Comparison of ENCODE assay signal across 18 mouse cellular contexts in genomic region chr2:124747119-124747518, GRCm38 (mm10).
"Had no signal": no experiment of that assay in that cellular context is flagged by ENCODE, and none has a peak within 500 bp of the region (broad histone marks: within the 10 kb centered on the region; RNA-seq: fewer than 3 reads in every experiment).

No protein-coding gene starts in this region.

- H3K4me2 ChIP-seq: kidney, embryonic 15.5 days; limb, embryonic 12.5 days; limb, embryonic 15.5 days; liver, embryonic 11.5 days; lung, embryonic 14.5 days; midbrain, embryonic 12.5 days; midbrain, embryonic 15.5 days; neural tube, embryonic 13.5 days; stomach, embryonic 15.5 days had no signal

- ATAC-seq: liver, postnatal 0 days had no signal

- H3K27ac ChIP-seq: kidney, embryonic 15.5 days; limb, embryonic 12.5 days; limb, embryonic 15.5 days; liver, embryonic 14.5 days; macrophage; midbrain, embryonic 12.5 days; midbrain, embryonic 15.5 days; neural tube, embryonic 13.5 days; stomach, embryonic 15.5 days had no signal

- H3K4me3 ChIP-seq: kidney, embryonic 15.5 days; limb, embryonic 12.5 days; limb, embryonic 15.5 days; midbrain, embryonic 12.5 days; midbrain, embryonic 15.5 days; myocyte; neural tube, embryonic 13.5 days; stomach, embryonic 15.5 days had no signal

- DNase-seq: kidney, adult 8-10 months; liver, postnatal 0 days; retina, postnatal 1 day; spleen, adult 18-20 months; thymus, adult 18-20 months; thymus, postnatal 36 days had no signal

- H3K27me3 ChIP-seq: kidney, embryonic 15.5 days; limb, embryonic 12.5 days; limb, embryonic 15.5 days; midbrain, embryonic 12.5 days; midbrain, embryonic 15.5 days; neural tube, embryonic 13.5 days; stomach, embryonic 15.5 days had no signal

- H3K9ac ChIP-seq: kidney, embryonic 15.5 days; limb, embryonic 12.5 days; limb, embryonic 15.5 days; liver, embryonic 14.5 days; liver, postnatal 0 days; lung, embryonic 14.5 days; midbrain, embryonic 12.5 days; midbrain, embryonic 15.5 days; neural tube, embryonic 13.5 days; stomach, embryonic 15.5 days had no signal

- H3K4me1 ChIP-seq: kidney, embryonic 15.5 days; limb, embryonic 12.5 days; limb, embryonic 15.5 days; midbrain, embryonic 12.5 days; midbrain, embryonic 15.5 days; stomach, embryonic 15.5 days had no signal

- H3K9me3 ChIP-seq: kidney, embryonic 15.5 days; limb, embryonic 15.5 days; midbrain, embryonic 12.5 days; midbrain, embryonic 15.5 days; neural tube, embryonic 13.5 days; stomach, embryonic 15.5 days had no signal

- H3K36me3 ChIP-seq: kidney, embryonic 15.5 days; limb, embryonic 12.5 days; limb, embryonic 15.5 days; midbrain, embryonic 12.5 days; midbrain, embryonic 15.5 days; neural tube, embryonic 13.5 days; stomach, embryonic 15.5 days had no signal
